Mouse (Mus musculus) erythroblast, embryonic 14.5 days (primary cell): ENCODE results near the gene Gm20604.

ENCODE experiments used
- GATA1 ChIP-seq: IDR thresholded peaks from 2 replicates; pipeline ENCODE4 v1.6.1; 2012; ENCODE audit warnings: low read length, inconsistent platforms, mixed read lengths
- TAL1 ChIP-seq: IDR thresholded peaks from 3 replicates; pipeline ENCODE4 v1.6.1; 2012; ENCODE audit warnings: low read length, inconsistent platforms, mixed read lengths

DNA sequence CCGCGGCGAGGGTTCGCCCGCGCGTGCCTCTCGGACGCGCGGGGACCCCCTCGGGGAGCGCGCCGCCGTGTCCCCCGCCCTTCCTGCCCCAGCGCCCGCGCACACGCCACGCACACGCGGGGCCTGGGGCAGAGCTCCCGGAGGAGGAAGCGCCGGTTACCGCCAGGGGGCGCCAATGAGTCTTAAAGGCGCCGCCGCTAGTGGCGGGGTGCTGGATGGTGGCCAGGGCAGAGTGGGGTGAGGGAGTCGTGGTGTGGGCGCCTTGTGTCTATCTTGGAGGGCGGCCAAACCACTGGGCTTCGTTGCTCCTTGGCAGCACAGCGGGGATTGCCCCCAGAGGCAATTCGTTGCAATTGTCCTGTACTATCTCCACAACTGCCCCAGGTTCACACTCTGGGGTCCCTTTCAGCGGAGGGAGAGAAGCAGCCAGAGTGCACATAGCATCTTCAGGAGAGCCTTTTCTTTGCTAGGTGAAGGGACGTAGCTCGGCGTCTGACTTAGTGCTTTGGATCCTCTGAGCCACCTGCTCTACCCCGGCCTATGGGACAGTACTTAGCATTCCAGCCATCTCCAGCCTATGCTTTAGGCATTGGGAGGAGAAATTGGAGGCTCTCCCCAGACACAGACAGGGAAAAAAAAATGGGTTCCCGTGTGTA lies 53.1 kb downstream of the Gm20604 start:
- TF ChIP-seq GATA1: no peak
- no peak for TF ChIP-seq TAL1
